Mouse (Mus musculus) cerebellum, postnatal 25 days (tissue): ENCODE measurements around the gene Pecr.

Experiments
- DNase-seq, 2 experiments: peaks; one replicate each; pipeline ENCODE4 v3.0.0; 2021; ENCODE audit warnings: mixed read lengths in 2 of 2

Pecr gene

GRCm38 (mm10) chr1:72228974-72229373 is 55.1 kb downstream of the Pecr start:
- no peak for DNase-seq

GRCm38 (mm10) chr1:72227546-72227945 is 56.6 kb downstream of the Pecr start:
- no peak for DNase-seq

- no peak for DNase-seq
These were observed 57.1 kb downstream of the Pecr start for GRCm38 (mm10) chr1:72226887-72227481.

GRCm38 (mm10) chr1:72226172-72226886 is 57.8 kb downstream of the Pecr start:
- peak in 1 of 2 experiments; percentile 43 for DNase-seq

DNA sequence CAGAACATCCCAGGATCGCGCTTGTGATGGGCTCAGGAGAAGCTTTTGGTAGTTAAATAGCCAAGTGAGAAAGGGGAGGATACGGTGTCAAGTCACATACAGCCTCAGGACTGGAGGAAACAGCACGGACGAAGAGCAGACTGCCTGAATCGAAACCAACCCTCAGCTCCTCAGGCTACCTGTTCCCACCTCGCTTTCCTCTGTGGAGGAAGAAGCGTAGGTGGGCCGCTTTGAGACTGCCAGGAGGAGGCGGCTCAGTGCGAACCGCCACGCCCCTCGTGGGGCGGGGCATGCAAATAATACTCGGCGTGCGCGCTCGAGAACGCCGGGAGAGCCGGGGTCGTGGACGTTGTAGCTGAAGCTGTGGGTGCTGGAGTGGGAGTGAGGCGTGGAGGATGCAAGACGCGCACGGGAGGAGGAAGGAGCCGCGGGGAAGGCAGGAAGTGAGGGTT is 58.4 kb downstream of the Pecr start:
- DNase-seq = peak; percentile 87 to 92

DNA sequence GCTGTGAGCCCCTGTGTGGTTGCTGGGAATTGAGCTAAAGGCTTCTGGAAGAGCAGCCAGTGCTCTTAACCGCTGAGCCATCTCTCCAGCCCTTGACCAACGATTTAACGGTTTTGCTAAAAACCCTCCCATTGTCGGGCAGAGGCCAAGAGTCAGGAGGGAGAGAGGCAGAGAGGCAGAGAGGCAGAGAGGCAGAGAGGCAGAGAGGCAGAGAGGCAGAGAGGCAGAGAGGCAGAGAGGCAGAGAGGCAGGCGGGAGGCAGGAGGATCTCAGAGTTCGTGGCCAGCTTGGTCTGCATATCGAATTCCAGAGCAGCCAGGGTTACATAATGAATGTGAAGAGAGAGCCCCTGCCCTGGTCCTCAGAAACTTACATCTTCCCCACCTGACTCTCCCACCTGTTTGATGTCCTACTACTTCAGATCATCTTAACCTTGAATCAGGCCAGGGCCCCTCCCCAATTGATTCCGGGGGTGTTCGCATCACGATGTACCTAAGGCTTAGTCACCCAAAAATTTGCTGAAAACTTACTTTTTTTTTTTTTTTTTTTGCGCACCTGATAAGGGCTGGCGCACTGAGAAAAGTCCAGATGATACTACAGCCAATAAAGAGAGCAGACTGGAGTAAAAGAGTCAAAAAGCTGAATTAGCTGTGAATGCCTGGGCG is 58.9 kb downstream of the Pecr start:
- DNase-seq = peak; percentile 28 to 45

DNA sequence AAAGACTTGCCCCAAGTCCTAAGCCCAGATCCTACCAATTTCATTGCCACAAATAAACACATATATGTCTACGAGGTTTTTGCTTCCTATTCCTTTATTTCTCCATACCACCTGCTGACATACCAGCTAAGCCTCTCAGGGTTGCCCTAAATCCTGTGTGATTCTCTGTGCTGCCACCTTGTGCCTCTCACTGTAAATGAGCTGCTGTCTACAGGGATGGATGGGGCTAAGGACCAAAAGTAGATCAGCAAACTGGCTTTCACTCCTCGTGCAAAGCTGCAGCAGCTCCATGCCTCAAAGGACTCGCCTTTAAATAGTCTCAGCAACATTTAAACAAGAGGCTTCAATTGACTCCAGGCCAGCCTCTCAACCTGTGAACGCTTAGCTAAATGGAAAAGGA is 64.1 kb downstream of the Pecr start:
- peak; percentile 62 to 77 for DNase-seq

DNA sequence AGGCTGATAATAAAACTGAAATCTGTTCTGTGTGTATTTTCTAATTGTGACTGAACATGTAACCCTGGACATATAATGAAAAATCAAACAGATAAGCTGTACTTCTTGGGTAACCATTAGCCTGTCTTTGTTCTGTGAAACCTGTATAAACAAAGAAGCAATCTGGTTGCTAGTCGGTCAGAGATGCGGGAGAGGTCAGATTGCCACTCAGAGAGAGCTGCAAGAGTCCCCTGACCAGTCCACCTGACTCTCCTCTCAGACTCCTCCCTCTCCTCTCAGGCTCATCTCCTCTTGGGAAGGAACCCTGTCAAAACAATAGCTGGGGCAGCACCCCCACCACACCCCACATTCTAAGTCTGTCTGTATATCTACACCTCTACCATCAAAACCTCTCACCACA is 65.0 kb downstream of the Pecr start:
- DNase-seq = no peak

- no peak for DNase-seq
These were observed 65.5 kb downstream of the Pecr start for GRCm38 (mm10) chr1:72218626-72219025.

- no peak for DNase-seq
These were observed 67.4 kb downstream of the Pecr start for GRCm38 (mm10) chr1:72216761-72217160.

DNA sequence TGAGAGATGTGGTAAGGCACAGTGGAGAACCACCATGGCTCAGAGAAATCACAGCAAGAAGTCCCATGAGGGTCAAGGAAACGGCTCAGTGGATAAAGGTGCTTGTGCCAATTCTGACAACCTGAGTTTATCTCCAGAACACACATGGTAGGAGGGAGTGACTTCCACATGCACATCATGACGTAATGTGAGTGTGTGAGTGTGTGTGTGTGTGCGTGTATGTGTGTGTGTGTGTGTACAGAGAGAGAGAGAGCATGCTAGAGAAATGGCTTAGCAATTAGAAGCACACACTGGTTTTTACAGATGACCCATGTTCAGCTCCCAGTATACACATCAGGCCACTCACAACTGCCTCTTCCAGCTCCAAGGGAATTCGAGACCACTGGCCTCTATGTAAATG is 68.9 kb downstream of the Pecr start:
- DNase-seq = no peak

- DNase-seq = peak; percentile 67 to 79
These were observed 69.6 kb downstream of the Pecr start for GRCm38 (mm10) chr1:72214470-72214961.

GRCm38 (mm10) chr1:72213954-72214353 is 70.2 kb downstream of the Pecr start:
- DNase-seq = no peak

DNA sequence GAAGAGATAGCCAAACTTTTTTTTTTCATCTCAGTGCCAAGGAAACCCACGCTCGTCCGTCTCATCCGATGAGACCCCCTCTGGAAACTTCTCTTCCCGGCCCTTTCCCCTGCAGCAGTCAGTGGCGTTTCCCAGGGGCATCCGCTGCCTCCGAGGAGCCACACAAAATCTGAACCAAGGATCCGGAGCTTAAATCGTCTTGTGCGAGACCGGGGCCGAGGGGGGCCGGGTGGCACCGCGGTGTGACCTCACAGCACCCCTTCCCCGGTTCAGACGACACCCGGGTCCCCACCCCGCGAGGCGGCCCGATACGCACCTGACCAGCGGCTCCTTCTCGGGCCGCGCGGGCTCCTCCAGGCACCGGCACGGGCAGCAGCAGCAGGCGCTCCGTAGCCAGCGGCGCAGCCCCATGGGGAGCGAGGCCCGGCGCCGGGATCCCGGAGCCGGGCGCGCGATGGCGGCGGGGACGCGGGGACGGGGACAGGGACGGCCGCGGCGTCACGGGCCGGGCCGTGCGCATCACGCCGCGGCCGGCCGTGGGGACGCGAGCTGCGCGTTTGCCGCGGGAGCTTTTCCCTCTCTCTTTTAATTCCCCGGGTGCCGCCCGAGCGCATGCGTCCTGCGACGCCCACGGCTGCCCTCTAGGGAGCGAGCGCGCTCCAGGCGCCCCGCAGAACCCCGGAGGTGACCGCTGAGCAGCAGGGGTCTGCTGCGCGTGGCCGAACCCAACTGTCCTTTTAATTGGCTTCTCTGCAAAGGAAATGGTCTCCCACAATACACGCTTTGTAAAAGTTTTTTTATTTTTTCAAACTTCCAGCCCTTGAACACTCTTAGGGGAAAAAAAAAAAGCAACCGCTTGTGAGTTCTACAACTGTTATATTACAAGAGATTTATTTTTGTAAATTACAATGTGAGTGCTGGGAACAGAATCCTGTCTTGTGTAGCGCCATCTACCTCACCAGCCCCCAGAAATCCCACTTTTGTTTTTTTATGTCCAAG is 72.1 kb downstream of the Pecr start, which contains the start of gene Mreg:
Gene Mreg, minus strand, starts transcription at position 607 of the 999 bp plus-strand sequence.
- peak; percentile 81 to 87 for DNase-seq

DNA sequence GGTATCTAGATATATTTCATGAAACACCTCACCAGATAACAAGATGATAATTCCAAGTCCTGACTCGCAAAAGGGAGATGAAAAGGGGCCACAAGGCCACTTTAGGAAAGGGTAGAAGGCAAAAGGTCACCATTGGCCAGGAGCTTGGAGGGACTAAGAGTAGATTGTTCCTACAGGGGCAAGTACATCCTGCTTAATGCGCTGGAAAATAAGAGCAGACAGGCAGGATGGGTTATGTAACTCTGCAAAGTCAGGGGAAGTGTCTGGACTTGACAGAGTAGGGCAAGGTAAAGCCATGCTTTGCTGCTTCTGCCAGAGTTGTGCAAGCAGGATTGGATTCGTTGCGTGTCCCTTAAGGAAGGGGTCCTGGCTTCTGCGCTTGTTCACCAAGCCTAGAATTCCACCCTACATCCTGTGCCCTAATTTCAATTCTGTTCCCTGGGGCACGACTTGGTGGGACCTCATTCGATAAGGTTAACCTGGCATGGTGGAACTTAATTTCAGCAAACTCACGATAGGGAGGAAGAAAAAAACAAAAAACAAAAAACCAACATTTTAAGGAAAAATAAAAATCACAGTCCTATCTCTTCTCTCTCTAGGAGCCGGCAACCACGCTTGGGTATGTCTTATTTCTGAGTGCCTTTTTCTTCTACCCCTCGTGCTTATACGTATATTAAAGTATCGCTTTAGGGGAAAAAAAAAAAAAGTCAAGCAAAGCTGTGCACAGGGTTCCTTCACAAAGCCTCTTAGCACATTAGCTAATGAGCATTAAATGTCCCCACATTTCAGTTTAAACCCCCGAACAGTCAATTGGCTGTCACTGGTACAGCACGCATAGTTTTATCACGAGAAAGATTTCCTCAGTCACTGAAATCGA is 73.1 kb downstream of the Pecr start:
- peak; percentile 48 to 57 for DNase-seq
